Mouse (Mus musculus): Measurements from ENCODE around the gene Slc7a14. TPM values are rescaled to one million over a fixed set of nuclear protein-coding genes. Genes with fewer than 3 reads are reported as not detected.
A peak's percentile ranks its signal among the peaks of the same experiment; 100 is the strongest.
"Not testable (repeated sequence)": the region's sequence is repeated elsewhere in the genome, so short reads cannot be mapped to it uniquely, and the experiment has no call there.

Gene Slc7a14
- not detected in 2 replicates for total RNA-seq (2017)

GRCm38 (mm10) chr3:31309934-31310787 lies at the start of gene Slc7a14:
Gene Slc7a14, minus strand, starts transcription at chr3:31310378.
- ATAC-seq (replicated peaks; ENCODE audit: low read depth, poor library complexity, severe bottlenecking): no peak

- no peak for ATAC-seq (replicated peaks; ENCODE audit: low read depth, poor library complexity, severe bottlenecking)
Observed at GRCm38 (mm10) chr3:31346540-31346939, 36.4 kb upstream of the Slc7a14 start.

DNA sequence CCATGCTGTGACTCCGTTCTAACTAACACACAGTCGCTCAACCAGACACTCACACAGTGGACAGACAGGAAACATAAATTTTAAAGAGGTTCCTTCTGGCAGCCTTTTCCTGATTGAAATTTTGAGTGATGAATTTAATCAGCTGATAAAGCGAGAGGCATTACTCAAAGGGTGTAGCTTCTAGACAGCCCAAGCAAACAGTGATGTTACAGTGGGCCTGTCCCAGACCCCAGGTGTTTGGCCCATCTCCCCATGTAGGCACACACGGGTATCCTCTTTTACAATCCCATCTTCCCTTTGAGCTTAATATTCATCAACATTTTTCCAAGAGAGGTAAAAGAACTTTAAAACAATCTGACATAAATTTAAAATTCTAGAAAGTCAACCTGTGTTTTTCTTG lies 35.6 kb upstream of the Slc7a14 start:
- ATAC-seq (replicated peaks; ENCODE audit: low read depth, poor library complexity, severe bottlenecking): no peak

- no peak for ATAC-seq (replicated peaks; ENCODE audit: low read depth, poor library complexity, severe bottlenecking)
Observed at GRCm38 (mm10) chr3:31339236-31339635, 29.1 kb upstream of the Slc7a14 start.

- no peak for ATAC-seq (replicated peaks; ENCODE audit: low read depth, poor library complexity, severe bottlenecking)
Observed at GRCm38 (mm10) chr3:31328237-31328836, 18.2 kb upstream of the Slc7a14 start.

DNA sequence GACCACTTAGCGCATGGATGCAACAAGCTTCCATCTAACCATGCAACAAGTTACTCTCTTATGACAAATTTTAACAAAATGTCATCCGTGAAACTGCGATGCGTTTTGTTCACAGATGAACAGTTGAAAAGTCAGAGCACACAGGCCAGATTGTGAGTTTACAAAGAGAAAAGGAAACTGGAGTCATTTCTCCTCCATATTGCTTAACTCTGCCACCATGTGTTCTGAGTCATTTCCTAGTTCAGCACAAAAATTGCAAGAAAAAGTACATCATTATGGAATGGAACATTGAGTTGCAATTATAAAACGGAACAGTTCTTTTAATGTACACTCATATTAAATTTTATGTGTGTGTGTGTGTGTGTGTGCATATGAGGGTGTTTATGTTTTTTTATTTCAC lies 17.6 kb upstream of the Slc7a14 start:
- ATAC-seq (replicated peaks; ENCODE audit: low read depth, poor library complexity, severe bottlenecking): no peak

DNA sequence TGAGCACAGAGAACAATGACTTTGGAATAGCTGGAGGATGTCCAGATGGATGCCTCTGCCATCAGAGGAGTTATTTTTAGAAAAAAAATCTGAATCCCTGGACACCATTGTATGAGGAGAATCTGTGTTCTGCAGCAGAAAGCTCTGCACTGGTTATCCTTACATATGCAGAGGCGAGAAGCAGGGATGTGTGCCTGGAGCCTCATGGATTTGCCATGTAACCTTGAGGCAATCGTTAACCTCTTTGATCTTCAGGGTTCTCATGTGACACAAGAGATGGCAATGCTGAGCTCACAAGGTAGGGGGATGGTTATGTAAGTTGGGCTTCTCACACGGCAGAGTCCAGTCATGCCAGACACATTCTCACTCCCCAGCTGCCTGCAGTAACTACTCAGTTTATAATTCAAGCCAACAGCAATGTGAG lies 14.1 kb upstream of the Slc7a14 start:
- ATAC-seq (replicated peaks; ENCODE audit: low read depth, poor library complexity, severe bottlenecking): no peak

DNA sequence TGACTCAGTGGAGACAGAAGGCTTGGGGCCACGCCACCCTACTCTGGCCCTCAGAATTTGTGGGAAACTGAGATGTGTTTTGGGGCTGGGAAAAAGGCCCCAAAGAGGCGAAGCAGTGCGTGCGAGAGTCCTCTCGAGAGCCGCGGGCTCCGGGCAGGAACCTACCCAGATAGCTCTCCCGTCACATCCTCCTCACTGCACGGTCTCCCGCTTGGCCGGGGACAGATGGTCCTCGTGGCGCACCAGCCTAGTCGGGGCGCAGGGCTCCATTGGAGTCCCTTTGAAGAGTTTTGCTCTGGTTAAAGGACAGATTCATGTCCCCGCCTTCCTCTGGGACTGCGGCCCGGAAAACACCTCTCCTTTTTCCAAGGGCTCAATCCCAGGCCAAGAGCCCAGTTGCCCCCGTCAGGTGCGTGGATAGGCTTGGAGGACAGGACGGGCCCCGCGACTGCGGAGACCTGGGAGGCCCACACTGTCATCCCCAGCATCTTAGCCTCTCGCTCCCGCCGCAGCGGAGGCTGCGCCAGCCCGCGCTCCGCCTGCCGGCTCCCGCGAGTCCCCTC lies 726 bp downstream of the Slc7a14 start:
- ATAC-seq (replicated peaks; ENCODE audit: low read depth, poor library complexity, severe bottlenecking): no peak

- 0 out of 2 replicates have a peak, but pooled peaks have one; percentile 58 for ATAC-seq (replicated peaks; ENCODE audit: low read depth, poor library complexity, severe bottlenecking)
Observed at GRCm38 (mm10) chr3:31308906-31309305, 1.3 kb downstream of the Slc7a14 start.

DNA sequence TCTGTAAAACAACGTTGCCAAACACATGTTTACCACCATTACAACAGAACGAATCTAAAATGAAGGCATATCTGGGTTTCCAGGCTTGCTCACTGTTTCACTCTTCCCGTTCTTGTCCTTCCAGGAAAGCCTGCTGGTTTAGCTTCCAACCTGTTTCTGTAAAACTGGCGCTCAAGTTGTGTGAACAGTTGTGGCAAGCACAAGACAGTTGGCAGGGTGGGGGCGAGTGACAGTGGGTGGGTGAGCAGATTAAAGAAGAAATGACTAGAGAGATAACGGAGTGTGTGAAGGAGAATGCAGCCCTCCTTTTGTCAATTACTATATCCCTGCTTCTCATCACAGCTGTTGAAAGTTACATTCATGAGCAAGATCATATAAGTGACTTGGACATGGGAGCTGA lies 2.2 kb downstream of the Slc7a14 start:
- no peak for ATAC-seq (replicated peaks; ENCODE audit: low read depth, poor library complexity, severe bottlenecking)

GRCm38 (mm10) chr3:31291673-31292602 lies 18.2 kb downstream of the Slc7a14 start:
- no peak for ATAC-seq (replicated peaks; ENCODE audit: low read depth, poor library complexity, severe bottlenecking)

GRCm38 (mm10) chr3:31287421-31287948 lies 22.7 kb downstream of the Slc7a14 start:
- ATAC-seq (replicated peaks; ENCODE audit: low read depth, poor library complexity, severe bottlenecking): no peak

DNA sequence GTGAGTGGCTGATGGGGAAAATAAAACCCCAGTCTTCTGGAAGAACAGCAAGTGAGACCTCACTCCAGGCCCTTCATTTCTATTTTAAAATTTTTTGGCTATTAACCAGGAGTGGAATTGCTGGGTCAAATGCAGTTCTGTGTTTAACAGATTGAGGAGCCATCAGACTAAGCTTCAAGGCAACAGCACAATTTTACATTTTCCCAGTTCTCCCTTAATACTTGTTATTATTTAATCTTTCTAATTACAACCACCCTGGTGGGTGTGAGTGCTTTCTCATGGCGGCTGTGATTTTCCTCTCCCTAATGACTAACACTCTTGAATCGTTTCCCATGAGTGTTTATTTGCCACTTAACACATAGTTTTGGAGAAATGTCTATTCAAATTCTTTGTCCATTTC lies 29.1 kb downstream of the Slc7a14 start:
- ATAC-seq (replicated peaks; ENCODE audit: low read depth, poor library complexity, severe bottlenecking): no peak

DNA sequence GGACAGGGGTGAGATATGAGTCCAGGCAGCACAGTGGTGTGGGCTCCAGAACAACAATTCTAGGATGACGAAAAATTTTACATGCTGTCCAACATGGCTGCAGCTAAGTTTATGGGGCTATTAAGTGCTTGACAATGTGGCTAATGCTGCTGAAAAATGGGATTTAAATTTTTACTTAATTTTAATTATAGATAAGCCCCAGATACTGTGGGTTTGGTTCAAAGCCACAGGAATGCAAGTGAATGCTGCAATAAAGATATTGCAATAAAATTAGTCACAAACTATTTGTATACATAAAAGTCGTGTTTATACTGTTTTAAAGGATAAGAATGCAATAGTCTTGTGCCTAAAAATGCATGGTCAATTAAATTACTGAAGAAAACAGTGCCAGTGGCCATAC lies 35.3 kb downstream of the Slc7a14 start:
- ATAC-seq (replicated peaks; ENCODE audit: low read depth, poor library complexity, severe bottlenecking): no peak

DNA sequence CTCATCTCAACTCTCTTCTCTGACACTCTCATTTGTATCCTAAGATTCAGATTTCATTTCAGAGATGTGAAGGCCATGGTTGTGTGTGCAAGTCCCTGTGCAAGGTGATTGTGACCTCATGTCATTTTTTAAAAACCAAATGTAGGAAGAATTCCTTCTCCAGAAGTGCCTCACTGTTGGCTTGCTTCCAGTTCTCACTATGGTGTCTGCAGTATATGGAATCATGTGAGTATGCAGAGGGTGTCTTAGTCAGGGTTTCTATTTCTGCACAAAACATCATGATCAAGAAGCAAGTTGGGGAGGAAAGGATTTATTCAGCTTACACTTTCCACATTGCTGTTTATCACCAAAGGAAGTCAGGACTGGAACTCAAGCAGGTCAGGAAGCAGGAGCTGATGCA lies 36.9 kb downstream of the Slc7a14 start:
- not testable (repeated sequence) for ATAC-seq (replicated peaks; ENCODE audit: low read depth, poor library complexity, severe bottlenecking)

GRCm38 (mm10) chr3:31272635-31273034 lies 37.5 kb downstream of the Slc7a14 start:
- no peak for ATAC-seq (replicated peaks; ENCODE audit: low read depth, poor library complexity, severe bottlenecking)

GRCm38 (mm10) chr3:31269551-31270317 lies 40.4 kb downstream of the Slc7a14 start:
- peak; percentile 86 for ATAC-seq (replicated peaks; ENCODE audit: low read depth, poor library complexity, severe bottlenecking)

DNA sequence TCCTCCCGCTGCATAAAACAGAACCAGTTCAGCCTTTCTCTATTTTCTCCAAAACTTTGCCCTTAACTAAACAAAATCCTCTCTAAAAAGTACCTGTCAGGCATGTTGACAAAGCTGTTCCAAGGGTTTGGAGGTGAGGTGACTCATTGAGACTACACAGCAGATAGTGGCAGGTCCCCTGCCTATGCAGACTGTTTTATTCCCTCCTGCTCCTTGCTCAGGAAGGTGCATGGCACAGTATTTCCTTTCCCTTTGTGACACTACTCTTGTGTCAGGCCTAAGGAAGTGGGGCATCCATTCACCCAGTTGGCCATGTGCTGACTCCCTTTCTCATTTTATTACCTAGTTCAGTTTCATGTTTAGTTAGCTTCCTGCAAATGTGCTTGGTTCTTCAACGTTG lies 42.3 kb downstream of the Slc7a14 start:
- no peak for ATAC-seq (replicated peaks; ENCODE audit: low read depth, poor library complexity, severe bottlenecking)

- ATAC-seq (replicated peaks; ENCODE audit: low read depth, poor library complexity, severe bottlenecking): no peak
Observed at GRCm38 (mm10) chr3:31266941-31267340, 43.2 kb downstream of the Slc7a14 start.
